Mouse (Mus musculus): ENCODE results near the gene Medag. TPM values are rescaled to one million over a fixed set of nuclear protein-coding genes. Genes with fewer than 3 reads are reported as not detected.

Gene Medag
- polyA plus RNA-seq, 1 experiment from 2014 or later = 4.1 TPM

DNA sequence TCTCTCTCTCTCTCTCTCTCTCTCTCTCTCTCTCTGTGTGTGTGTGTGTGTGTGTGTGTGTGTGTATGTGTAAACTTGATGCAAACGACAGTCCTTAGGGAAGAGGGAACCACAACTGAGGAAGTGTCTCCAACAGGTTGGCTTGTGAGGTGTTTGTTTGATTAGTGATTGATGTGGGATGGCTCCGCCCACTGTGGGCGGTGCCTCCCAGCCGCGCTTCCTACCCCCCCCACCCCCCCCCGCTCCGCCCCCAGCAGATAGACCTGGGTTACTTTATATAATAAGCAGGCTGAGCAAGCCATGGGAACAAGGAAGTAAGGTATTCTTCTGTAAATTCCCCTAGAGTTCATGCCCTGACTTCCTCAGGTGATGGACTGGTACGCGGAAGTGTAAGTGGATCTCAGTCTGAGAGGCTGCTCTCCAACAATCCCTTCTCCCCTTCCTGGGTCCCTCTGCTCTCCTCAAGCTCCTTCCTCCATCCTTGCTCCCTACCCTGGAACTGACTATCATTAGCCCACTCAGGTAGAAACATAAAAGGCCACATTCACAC, 22.7 kb downstream of the Medag start:
- no peak overlapping the region for H3K4me3 ChIP-seq (ENCODE audit: low read depth, low read length)
- H3K9me3 ChIP-seq (ENCODE audit: control insufficient read depth, low read length) = no peaks in the 10 kb centered on the region
- 0 out of 2 replicates have a peak overlapping the region, but pooled peaks have one; percentile 13 for H3K9ac ChIP-seq (ENCODE audit: low read length)
- WGBS = 19% methylated on average over 9 of the region's 9 CpGs
- DNase-seq (ENCODE audit: low spot score) (peak; percentile 85), ATAC-seq (ENCODE audit: low FRiP score, low TSS enrichment) (peak; percentile 88)
- no peak overlapping the region for H3K4me2 ChIP-seq (replicated peaks; ENCODE audit: low read depth)
- TF ChIP-seq CTCF (IDR thresholded peaks at IDR 0.05; ENCODE audit: low read depth) (no peak), EP300 (optimal IDR thresholded peaks at IDR 0.05) (no peak)
- peak overlapping the region; percentile 82 for H3K27ac ChIP-seq (replicated peaks)
- no peaks in the 10 kb centered on the region for H3K36me3 ChIP-seq (ENCODE audit: control insufficient read depth, insufficient read depth, low read length)
- H3K4me1 ChIP-seq (replicated peaks; ENCODE audit: control insufficient read depth, insufficient read depth) = no peaks in the 10 kb centered on the region
- H3K27me3 ChIP-seq (ENCODE audit: control insufficient read depth, insufficient read depth, low read length) = no peaks in the 10 kb centered on the region

DNA sequence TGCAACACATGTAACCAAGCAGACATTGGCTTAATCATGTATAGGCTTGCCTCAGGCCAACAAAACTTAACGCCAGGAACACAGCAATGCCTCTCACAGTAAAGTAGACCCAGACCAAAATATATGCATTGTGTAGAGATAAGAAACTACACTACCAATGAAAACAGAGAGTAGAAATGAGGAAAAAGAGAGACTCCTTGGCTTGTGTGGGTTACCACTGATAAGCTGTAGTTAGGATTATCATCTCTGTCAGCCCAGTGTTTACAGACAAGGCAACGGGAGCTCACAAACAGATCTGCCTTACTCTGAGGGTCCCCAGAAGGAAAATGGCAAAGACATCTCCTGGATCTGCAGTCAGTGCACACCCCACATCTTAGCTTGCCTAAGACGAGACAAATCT, 25.0 kb downstream of the Medag start:
- H3K27me3 ChIP-seq (ENCODE audit: control insufficient read depth, insufficient read depth, low read length) = no peaks in the 10 kb centered on the region
- no peaks in the 10 kb centered on the region for H3K36me3 ChIP-seq (ENCODE audit: control insufficient read depth, insufficient read depth, low read length)
- 61% methylated on average over 3 of the region's 3 CpGs for WGBS
- no peak overlapping the region for H3K4me2 ChIP-seq (replicated peaks; ENCODE audit: low read depth)
- DNase-seq (ENCODE audit: low spot score) (no peak), ATAC-seq (ENCODE audit: low FRiP score, low TSS enrichment) (no peak)
- TF ChIP-seq EP300 (optimal IDR thresholded peaks at IDR 0.05) (no peak), CTCF (IDR thresholded peaks at IDR 0.05; ENCODE audit: low read depth) (no peak)
- no peaks in the 10 kb centered on the region for H3K9me3 ChIP-seq (ENCODE audit: control insufficient read depth, low read length)
- H3K4me1 ChIP-seq (replicated peaks; ENCODE audit: control insufficient read depth, insufficient read depth) = 0 out of 2 replicates have a peak, but pooled peaks cover 2% of the 10 kb centered on the region
- no peak overlapping the region for H3K4me3 ChIP-seq (ENCODE audit: low read depth, low read length)
- H3K9ac ChIP-seq (ENCODE audit: low read length) = no peak overlapping the region
- H3K27ac ChIP-seq (replicated peaks) = no peak overlapping the region

DNA sequence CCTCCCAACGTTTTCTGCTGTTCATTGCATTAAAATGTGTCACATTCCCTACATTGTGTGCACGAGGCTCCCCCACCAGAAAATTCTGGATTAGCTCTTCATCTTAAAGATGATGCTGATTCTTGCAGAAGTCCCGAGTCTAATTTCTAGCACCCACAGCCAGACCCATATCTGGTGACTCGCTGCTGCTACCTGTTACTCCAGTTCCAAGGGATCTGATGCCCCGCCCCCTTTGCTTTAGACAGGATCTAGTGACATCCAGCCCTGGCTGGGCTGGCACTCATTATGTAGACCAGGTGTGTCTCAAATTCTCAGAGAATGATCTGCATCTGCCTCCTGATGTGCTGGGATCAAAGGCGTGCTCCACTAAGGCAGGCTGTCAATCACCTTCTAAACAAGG, 25.6 kb downstream of the Medag start:
- WGBS = 56% methylated on average over 6 of the region's 6 CpGs
- Histone ChIP-seq H3K36me3 (ENCODE audit: control insufficient read depth, insufficient read depth, low read length) (no peaks in the 10 kb centered on the region), H3K9me3 (ENCODE audit: control insufficient read depth, low read length) (no peaks in the 10 kb centered on the region), H3K27me3 (ENCODE audit: control insufficient read depth, insufficient read depth, low read length) (no peaks in the 10 kb centered on the region), H3K4me2 (replicated peaks; ENCODE audit: low read depth) (no peak overlapping the region), H3K9ac (ENCODE audit: low read length) (no peak overlapping the region), H3K4me1 (replicated peaks; ENCODE audit: control insufficient read depth, insufficient read depth) (0 out of 2 replicates have a peak, but pooled peaks cover 2% of the 10 kb centered on the region), H3K4me3 (ENCODE audit: low read depth, low read length) (no peak overlapping the region), H3K27ac (replicated peaks) (no peak overlapping the region)
- no peak for TF ChIP-seq EP300 (optimal IDR thresholded peaks at IDR 0.05)
- TF ChIP-seq CTCF (IDR thresholded peaks at IDR 0.05; ENCODE audit: low read depth) = no peak
- ATAC-seq (ENCODE audit: low FRiP score, low TSS enrichment) = no peak
- DNase-seq (ENCODE audit: low spot score) = peak; percentile 47

DNA sequence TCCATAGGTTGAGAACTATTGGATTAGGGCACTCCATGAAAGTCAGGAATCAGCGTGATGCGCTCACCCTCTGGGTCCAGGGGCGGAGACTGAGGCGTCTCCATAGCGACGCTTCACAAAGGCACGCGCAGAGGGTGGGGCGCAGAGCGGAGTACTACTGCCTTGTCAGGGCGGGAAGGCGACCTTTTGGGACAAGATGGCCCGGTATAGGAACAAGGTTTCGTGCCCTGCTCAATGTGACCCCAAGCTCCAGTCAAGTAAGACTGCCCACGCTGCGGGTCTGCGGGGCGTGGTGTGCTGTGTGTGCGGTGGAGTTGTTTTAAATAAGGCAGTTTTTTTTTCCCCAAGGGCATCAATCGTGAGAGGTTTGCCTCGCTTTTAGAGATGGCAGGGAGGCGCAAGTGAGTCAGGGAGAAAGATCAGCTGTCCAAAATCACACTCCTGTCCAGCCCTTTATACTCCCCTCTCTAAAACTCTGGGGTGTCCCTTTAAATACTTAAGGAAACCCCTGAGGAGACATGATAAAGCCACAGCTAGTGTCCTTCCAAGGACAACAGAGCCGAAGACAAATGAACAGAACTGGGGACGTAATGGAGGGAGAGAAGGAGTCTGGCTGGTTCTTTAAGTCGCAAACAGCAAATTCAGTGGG, 28.1 kb downstream of the Medag start, which contains the start of gene Tex26:
TSS of gene Tex26 (plus strand) at position 130 of the 649 bp plus-strand sequence.
- peak within 1 kb of the TSS; percentile 74 for H3K4me2 ChIP-seq (replicated peaks; ENCODE audit: low read depth)
- peak within 1 kb of the TSS; percentile 50 for H3K9ac ChIP-seq (ENCODE audit: low read length)
- no peaks in the 10 kb centered on the region for H3K27me3 ChIP-seq (ENCODE audit: control insufficient read depth, insufficient read depth, low read length)
- TF ChIP-seq EP300 (optimal IDR thresholded peaks at IDR 0.05) = no peak
- peak; percentile 27; the same call in 1 of the 2 replicates for TF ChIP-seq CTCF (IDR thresholded peaks at IDR 0.05; ENCODE audit: low read depth)
- WGBS = under 1% methylated on average over 25 of the region's 25 CpGs
- ATAC-seq (ENCODE audit: low FRiP score, low TSS enrichment) = peak; percentile 85
- no peaks in the 10 kb centered on the region for H3K9me3 ChIP-seq (ENCODE audit: control insufficient read depth, low read length)
- H3K4me3 ChIP-seq (ENCODE audit: low read depth, low read length) = peak within 1 kb of the TSS; percentile 37
- H3K4me1 ChIP-seq (replicated peaks; ENCODE audit: control insufficient read depth, insufficient read depth) = 0 out of 2 replicates have a peak, but pooled peaks cover 2% of the 10 kb centered on the region
- H3K27ac ChIP-seq (replicated peaks) = peak within 1 kb of the TSS; percentile 79
- peak; percentile 85 for DNase-seq (ENCODE audit: low spot score)
- H3K36me3 ChIP-seq (ENCODE audit: control insufficient read depth, insufficient read depth, low read length) = no peaks in the 10 kb centered on the region

DNA sequence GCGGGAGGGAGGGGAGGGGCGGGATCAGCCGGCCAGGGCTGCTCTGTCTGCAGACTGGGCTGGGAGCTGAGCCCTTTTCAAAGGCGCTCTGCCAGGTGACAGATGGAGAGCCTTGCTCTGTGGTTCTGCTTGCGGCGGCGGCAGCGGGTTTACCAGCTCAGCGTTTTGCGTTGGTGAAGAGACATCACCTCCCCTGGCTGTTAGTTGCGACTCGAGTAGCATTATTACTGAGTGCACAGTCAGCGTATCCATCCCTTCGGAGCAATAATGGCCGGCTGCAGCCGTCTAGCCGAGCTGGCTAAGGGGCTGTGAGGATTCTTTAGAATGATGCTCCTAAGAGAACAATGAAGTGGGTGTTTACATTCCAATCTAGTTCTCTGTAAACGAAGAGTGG, 28.6 kb downstream of the Medag start:
- peak overlapping the region; percentile 50 for H3K9ac ChIP-seq (ENCODE audit: low read length)
- DNase-seq (ENCODE audit: low spot score) = peak; percentile 62
- peak; percentile 68; the same call in 1 of the 2 replicates for ATAC-seq (ENCODE audit: low FRiP score, low TSS enrichment)

More for the DNA sequence above, 28.6 kb downstream of the Medag start:
- Histone ChIP-seq H3K27me3 (ENCODE audit: control insufficient read depth, insufficient read depth, low read length) (no peaks in the 10 kb centered on the region), H3K4me2 (replicated peaks; ENCODE audit: low read depth) (peak overlapping the region; percentile 74), H3K27ac (replicated peaks) (peak overlapping the region; percentile 79), H3K36me3 (ENCODE audit: control insufficient read depth, insufficient read depth, low read length) (no peaks in the 10 kb centered on the region), H3K4me3 (ENCODE audit: low read depth, low read length) (peak overlapping the region; percentile 37), H3K9me3 (ENCODE audit: control insufficient read depth, low read length) (no peaks in the 10 kb centered on the region), H3K4me1 (replicated peaks; ENCODE audit: control insufficient read depth, insufficient read depth) (0 out of 2 replicates have a peak, but pooled peaks cover 2% of the 10 kb centered on the region)
- under 1% methylated on average over 18 of the region's 18 CpGs for WGBS
- TF ChIP-seq CTCF (IDR thresholded peaks at IDR 0.05; ENCODE audit: low read depth) (no peak), EP300 (optimal IDR thresholded peaks at IDR 0.05) (no peak)

All from stomach, postnatal 0 days (tissue).